Mouse (Mus musculus): ENCODE measurements around the gene Gm2237.
"Not testable (repeated sequence)": the region's sequence is repeated elsewhere in the genome, so short reads cannot be mapped to it uniquely, and the experiment has no call there.

The Gm2237 gene

DNA sequence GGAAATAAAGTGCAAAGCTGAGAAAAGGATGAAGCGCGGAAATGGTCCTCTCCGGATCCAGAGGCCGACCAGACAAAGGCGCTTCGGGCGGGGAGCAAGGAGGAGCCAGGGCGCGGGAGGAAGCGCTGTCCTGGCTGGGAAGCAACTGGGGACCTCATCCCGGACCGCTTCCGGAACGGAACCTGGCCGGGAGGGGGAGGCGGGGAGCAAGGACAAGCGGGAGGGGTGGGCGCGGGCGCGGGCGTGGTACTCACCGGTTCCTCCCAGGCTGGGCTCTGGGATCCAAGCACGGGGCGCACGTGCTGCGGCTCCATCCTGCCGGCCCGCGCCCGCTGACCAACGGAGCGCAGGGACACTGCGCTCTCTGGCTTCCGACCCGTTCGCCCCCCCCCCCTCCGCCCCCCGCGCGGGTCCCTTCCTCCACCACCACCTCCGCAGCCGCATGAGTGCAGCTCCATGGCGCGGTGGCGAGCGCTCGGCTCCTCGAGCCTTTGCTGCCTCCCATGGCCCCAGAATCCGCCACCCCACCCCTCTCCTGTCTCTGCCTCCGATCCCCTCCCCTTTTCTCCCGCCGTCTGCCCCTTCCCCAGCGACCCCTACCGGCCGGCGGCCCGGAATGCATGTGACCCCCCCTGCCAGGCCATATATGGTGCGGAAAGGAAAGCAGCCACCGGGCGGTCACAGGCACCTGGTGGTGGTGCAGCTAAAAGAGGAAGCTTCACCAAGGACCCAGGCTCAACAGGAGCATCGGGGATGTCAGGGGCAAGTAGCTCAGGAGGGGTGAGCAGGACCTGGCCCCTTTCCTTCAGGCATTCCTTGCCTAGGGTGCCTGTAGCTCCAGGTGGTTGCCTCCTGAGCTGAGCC, at the start of gene Gm2237:
TSS of gene Gm2237 (minus strand) at position 332 of the 864 bp plus-strand sequence.
- DNase-seq (ENCODE audit: low spot score): not testable (repeated sequence)

DNA sequence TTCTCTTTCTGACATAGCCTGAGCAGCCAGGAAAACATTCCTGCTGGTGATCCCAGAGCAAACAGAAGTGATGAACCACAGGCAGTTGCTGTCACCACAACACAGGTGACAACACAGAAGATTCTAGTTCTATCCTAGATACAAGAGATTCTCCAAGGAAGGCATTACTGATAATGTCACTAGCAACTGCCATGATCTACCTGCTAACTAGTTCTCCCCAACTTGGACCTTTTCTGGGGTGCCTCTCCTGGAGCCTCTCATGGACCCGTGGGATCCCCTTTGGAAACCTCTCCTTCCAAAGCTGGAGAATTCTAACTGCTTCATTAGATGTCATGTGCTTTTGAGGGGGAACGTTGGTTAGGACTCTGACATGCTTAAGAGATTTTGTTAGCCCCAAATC, 17.5 kb upstream of the Gm2237 start, which contains the start of gene Gm5458:
TSS of gene Gm5458 (minus strand) at position 101 of the 400 bp plus-strand sequence.
- not testable (repeated sequence) for DNase-seq (ENCODE audit: low spot score)

DNA sequence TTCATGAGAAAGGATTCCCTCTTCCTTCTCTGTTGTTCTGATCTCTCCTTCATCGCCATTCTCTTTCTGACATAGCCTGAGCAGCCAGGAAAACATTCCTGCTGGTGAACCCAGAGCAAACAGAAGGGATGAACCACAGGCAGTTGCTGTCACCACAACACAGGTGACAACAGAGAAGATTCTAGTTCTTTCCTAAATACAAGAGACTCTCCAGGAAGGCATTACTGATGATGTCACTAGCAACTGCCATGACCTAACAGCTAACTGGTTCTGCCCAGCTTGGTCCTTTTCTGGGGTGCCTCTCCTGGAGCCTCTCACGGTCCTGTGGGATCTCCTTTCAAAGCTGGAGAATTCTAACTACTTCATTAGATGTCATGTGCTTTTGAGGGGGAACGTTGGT, 35.1 kb downstream of the Gm2237 start, which contains the start of gene Gm2244:
TSS of gene Gm2244 (minus strand) at position 101 of the 400 bp plus-strand sequence.
- not testable (repeated sequence) for DNase-seq (ENCODE audit: low spot score)

All from layer of hippocampus, adult 9-10 months (tissue).